Mouse (Mus musculus): ENCODE data around the gene Pdia4.
"Not testable (repeated sequence)": the region's sequence is repeated elsewhere in the genome, so short reads cannot be mapped to it uniquely, and the experiment has no call there.

Pdia4 gene

DNA sequence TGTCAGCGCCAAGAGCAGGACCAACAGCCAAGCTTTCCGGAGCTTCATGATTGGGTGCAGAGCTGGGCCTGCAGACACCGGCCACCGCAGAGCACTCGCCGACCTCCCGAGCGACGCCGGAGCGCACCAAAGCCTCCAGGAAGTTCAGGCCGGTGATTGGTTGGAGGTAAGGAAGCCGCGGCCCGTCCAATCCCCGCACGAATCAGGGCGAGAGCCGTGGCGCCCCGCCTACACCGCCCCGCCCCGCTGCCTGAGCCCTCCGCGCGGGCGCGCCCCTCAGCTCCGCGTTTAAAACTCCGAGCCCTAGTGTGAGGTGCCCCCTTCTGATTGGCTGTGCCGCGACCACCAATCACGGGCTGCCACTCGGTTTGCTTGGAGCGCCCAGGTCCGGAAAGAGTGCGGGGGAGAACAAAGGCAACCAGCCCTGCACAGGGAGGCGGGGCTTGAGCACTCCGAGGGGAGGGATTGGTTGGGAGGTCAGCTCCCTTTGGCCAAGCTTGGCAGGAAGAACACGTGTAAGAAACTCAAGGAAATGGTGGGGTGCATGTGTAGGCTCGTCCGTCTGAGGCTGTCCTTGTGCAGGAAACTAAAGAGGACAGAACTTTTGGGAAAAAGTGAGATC, at the start of gene Pdia4:
Pdia4 (minus strand) TSS at position 174 of the 622 bp plus-strand sequence.
- peak; percentile 99 for DNase-seq (ENCODE audit: low spot score in 2 of 2)

GRCm38 (mm10) chr6:47857729-47858128, 44.5 kb upstream of the Pdia4 start:
- DNase-seq (ENCODE audit: low spot score in 2 of 2) = not testable (repeated sequence)

DNA sequence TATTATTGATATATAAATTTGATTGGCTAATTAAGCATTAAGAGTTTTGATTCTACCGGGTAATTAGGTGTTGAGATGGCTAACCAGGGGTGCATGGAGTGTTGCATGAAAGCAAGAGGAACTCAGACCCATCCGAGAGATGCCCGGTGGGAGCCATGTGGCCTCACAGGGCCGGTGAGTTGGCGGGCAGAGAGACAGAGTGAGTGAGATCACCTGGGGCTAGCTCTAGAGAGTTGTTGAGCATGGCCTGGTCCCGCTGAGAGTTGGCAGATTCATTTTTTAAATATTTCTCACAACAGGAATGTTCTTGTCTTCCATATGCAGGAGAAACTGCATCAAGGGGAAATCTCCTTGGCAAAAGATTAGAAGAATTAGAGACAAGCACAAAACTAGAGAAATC, 44.0 kb upstream of the Pdia4 start:
- DNase-seq (ENCODE audit: low spot score in 2 of 2) = no peak

DNA sequence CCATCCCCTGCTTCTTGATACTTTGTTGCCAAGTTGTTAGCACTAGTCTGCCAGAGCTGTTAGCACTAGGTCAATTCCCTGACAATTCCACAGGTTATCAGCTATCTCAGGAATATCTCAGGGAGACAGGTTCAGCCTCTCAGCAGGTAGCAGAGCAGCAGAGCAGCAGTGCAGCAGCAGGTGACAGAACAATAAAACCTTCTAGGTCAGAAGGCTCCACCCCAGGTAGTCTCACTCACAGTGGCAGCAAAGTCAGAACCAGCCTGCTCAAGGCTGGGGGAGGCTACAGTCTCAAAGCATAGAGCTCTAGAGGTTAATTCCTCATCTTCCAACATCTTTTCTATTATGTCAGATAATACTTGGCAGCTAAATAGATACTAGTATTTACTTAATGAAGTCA, 32.5 kb upstream of the Pdia4 start:
- DNase-seq (ENCODE audit: low spot score in 2 of 2) = no peak

DNA sequence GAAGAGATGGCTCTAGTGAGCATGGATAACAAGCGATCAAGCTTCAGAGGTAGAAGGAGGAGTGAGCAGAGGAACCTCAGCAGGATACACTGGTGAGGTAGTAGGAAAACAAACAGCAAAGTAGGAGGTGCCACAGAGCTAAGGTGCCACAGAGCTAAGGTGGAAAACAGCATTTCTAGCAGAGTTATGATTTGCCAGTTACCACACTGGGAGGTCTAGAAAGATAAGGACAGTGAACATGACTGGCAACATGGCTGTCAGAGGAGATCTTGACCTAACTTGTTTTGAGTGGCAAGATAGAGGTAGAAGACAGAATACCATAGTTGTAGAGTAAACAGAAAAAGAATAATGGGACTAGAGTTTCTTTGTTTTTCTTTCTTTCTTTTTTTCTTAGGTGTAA, 29.1 kb upstream of the Pdia4 start:
- DNase-seq (ENCODE audit: low spot score in 2 of 2) = no peak

- DNase-seq (ENCODE audit: low spot score in 2 of 2) = no peak
Observed at GRCm38 (mm10) chr6:47841831-47842230, 28.6 kb upstream of the Pdia4 start.

DNA sequence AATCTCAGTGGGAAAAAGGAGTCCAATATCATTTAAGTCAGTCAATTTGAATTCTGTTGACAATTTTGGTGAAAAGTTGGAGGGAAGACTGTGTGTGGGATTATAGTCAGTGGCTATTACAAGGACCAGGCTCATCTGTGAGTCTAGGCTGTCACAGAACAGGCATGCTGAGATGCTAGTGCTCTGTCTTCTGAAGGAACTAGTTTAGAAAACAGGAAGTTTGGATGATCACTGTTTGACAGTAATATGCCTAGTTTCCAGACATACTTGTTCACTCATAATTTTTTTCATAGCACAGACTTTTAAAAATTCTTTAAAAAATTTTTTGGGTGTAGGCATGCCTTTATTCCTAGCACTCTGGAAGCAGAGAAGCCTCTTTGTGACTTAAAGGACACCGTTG, 27.8 kb upstream of the Pdia4 start:
- no peak for DNase-seq (ENCODE audit: low spot score in 2 of 2)

- DNase-seq (ENCODE audit: low spot score in 2 of 2) = no peak
Observed at GRCm38 (mm10) chr6:47837630-47838029, 24.4 kb upstream of the Pdia4 start.

DNA sequence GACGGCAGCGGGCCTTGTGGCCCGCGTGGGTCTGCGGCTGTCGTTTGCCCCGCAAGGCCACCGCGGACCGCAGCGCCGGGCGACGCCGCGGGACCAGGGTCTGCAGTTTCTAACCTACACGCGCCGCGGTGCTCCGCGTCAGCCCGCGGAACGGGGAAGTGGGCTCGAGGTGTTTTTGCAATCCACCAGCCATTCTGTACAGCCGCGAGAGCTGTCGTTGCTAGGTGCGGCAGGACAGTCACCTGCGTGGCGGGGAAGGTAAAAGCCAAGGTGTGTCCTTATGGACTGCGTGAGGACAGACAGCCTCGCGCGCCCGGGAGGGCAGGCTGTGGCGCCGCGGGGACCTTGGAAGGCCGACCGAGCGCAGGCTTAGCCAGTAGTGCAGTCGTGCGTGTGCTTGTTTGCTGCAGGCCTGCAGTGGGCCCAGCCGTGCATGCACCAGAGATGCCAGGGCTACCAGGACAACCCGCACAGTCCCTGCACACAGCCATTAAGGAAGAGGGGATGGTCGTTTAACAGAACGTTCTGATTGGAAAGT, 22.8 kb upstream of the Pdia4 start:
- peak; percentile 45 to 49 for DNase-seq (ENCODE audit: low spot score in 2 of 2)

- peak; percentile 93 to 95 for DNase-seq (ENCODE audit: low spot score in 2 of 2)
Observed at GRCm38 (mm10) chr6:47835482-47835983, 22.3 kb upstream of the Pdia4 start, which contains the start of gene Zfp398. Gene Zfp398 (plus strand): TSS chr6:47835661.

DNA sequence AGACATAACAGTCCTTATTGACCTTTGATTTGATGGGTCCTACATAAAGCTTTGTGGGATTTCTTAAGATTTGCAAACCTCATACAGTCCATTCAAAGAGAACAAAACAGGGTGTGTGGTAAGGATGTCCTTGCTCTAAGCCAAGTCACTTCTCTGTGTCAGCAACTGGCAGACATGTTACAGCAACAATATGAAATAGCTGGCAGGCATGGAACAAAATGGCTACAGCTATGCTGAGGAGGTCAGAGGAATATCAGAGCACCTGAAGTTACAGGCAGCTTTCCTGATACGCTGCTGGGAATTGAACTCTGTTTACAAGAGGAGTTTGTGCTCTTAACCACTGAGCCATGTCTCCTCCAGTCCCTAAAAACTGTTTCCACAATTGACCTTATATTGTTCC, 19.0 kb upstream of the Pdia4 start:
- no peak for DNase-seq (ENCODE audit: low spot score in 2 of 2)

DNA sequence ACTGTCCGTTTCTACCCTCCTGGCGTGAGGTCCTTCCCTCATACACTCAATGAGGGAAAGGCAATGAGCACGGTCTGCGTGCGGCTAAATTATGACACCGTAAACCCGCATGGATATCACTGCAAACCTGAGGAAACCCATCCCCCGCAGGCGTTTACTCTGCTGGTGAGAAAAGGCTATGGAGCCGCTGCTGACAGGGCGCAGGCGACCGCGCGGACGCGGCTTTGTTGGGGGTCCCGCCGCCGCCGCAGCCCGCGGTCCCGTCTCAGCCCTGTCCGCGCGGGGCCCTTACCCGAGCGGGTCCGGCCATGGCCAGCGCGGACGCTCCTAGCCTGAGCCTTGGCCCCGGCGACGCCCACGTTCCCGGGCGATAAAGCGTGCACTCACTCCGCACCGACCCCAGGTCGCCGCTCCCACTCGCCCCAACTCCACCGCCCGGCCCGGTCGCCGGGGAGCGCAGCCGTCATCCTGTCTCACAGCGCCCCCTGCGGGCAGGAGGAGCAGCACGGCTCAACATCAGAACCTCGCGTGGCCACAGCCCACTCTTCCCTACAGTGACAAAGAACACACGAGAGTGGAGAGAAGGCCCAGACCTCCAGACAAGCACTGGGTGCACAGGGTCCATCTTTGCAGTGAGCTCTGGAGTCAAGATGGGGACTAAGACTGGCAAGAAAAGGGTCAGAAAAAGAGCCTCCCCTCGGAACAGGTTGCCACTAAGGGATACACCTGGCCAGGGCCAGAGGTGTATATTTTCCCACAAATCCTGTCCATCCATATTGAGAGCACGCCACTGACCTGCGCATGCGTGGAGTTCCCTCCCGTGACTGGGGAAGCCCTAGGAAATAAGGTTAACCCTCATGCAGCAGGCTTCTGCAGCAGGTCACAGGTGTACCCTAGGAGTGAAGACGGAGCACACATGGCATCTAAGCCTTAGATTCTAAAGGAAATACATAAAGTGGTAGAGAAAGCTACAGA, 17.2 kb upstream of the Pdia4 start, which contains the start of gene Zfp786:
Zfp786 (minus strand) TSS at position 764 of the 975 bp plus-strand sequence.
- peak; percentile 87 to 89 for DNase-seq (ENCODE audit: low spot score in 2 of 2)

DNA sequence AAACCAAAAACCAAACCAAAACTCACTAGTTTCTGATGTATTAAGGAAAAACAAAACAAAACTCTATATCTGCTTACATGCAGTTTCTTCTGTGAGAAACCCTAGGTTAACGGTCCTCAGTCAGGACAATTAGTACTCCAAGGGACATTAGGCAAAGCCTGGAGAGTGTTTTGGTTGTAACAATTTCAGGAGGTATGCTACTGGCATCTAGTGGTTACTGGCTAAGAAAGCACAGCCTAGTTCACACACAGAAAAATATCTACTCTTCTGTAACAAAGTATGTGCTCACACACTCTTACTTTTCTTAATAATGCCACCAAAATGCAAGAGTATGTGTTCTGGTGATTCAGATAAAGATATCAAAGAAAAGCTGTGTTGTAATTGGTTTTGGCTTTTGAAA, 15.7 kb upstream of the Pdia4 start:
- no peak for DNase-seq (ENCODE audit: low spot score in 2 of 2)

DNA sequence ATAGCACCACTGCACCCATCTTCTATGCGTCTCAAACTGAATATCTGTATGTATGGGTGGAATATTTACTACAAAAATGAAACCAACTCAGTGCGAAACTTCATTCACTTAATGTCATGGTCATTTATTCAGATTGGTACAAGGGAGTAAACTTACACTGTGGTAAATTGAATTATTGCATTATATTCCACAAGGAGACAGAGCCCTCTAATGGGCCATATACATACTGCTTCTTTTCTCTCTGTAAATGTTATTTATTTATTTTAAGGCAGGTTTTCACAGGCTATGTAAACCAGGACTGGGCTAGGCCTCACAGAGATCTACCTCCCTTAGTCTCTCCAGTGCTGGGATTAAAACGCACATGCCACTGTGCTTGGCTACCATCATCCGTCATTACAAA, 14.2 kb upstream of the Pdia4 start:
- DNase-seq (ENCODE audit: low spot score in 2 of 2) = no peak

GRCm38 (mm10) chr6:47824241-47824640, 11.0 kb upstream of the Pdia4 start:
- no peak for DNase-seq (ENCODE audit: low spot score in 2 of 2)

DNA sequence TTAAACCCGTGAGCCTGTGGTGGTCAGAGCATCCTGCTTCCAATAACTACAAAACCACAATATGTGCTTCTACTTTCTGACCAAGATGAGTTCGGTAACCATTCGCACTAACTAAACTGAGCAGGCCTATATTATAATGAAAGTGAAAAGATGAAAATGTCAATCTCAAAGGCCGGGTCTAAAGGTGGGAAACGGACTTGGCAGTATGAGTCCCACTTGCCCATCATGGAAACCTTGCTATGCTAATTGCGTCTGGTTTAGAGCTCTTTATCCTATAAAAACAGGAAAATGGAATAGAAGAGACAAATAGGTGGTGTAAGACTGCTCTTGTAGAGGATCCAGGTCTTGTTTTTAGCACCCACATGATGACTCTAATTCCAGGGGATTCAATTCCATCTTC, 8.5 kb upstream of the Pdia4 start:
- DNase-seq (ENCODE audit: low spot score in 2 of 2) = no peak

GRCm38 (mm10) chr6:47821236-47821635, 8.0 kb upstream of the Pdia4 start:
- no peak for DNase-seq (ENCODE audit: low spot score in 2 of 2)

GRCm38 (mm10) chr6:47819626-47820325, 6.5 kb upstream of the Pdia4 start:
- DNase-seq (ENCODE audit: low spot score in 2 of 2) = no peak

DNA sequence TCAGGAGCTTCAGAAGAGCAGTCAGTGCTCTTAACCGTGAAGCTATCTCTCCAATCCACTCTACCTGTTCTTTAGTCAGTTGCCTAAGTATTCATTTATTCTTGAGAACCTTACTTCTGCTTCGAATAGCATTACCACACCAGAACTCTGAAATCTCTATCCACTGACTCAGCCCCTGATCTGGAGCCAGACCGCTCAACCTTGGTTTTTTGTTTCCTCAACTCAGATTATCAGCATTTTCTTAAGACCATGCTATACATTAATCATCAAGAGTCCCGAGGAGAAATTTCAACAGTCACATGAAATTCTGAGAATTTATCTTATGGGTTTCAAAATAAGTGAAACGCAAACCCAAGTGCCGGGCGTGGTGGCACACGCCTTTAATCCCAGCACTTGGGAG, 5.5 kb upstream of the Pdia4 start:
- no peak for DNase-seq (ENCODE audit: low spot score in 2 of 2)

DNA sequence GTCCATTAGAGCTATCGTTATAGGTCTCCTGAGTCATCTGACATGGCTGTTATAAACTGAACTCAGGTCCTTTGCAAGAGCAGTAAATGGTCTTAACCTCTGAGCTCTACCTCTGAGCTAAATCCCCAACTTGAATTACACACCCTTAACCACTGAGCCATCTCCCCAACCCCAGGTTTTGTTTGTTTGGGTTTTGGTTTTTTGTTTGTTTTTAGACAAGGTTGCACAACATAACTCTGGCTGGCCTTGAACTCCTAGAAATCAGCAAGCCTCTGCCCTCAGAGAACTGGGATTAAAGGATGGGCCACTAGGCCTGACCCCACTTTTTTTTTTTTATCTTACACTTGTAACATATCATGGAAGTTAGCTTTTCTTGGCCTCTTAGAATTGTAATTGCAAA, 2.9 kb upstream of the Pdia4 start:
- DNase-seq (ENCODE audit: low spot score in 2 of 2) = no peak

DNA sequence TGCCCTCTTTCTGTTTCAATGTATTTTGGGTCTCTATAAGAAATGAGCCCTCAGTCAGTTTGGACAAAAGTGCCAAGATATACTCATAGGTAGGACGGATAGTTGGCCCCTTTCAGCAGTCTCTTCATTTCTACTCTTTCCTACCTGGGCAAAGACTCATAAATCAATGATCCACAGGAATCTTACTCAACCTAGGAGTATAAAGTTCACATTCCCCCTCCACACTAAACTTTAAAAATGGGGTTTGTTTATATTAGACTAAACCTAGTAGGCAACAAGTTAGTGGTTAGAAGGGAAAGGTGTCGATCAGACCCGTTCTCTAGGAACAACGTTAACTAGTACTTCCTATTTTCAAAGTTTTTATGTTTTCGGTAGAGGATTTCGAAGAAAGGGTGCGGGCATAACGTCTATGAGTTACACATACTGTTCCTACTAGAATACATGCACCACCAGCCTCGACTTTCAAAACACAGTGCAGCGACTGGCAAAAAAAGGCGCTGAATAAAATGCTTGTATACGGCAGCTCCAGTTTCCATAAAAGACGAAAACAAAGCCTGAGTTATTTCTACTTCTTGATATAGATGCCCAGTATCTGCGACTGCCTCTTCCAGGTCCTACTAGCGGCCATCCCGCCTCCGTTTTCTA, 837 bp downstream of the Pdia4 start:
- no peak for DNase-seq (ENCODE audit: low spot score in 2 of 2)
